Comparison of ENCODE assay signal across 16 mouse cellular contexts in the genomic region with DNA sequence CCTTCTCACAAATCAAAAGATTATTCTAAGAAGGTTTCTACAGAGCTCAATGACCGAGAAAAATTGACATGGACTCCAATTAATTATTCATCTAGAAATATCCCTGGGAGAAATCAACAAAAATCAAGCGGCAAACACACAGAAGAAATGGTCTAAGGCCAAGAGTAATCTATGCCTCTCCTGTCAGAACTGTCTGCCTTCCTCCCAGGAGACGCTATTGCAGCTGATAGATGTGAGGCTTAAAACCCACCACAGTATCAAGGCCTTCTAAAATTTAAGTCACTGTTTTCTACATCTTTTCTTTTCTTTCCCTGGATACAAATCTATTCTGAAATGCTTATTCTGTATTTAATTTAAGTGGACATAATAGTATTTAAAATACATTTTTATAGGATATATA.
"Had no signal": no experiment of that assay in that cellular context is flagged by ENCODE, and none has a peak within 500 bp of the region (broad histone marks: within the 10 kb centered on the region; RNA-seq: fewer than 3 reads in every experiment).

No protein-coding gene starts in this region.

- H3K27me3 ChIP-seq: liver, embryonic 12.5 days; neural tube, embryonic 13.5 days; neural tube, embryonic 15.5 days; stomach, embryonic 15.5 days had no signal

- ATAC-seq: liver, embryonic 12.5 days had no signal

- H3K4me2 ChIP-seq: liver, embryonic 12.5 days; lung, embryonic 14.5 days; midbrain, embryonic 11.5 days; neural tube, embryonic 13.5 days; neural tube, embryonic 15.5 days; stomach, embryonic 15.5 days had no signal

- DNase-seq: lung, adult 18-20 months; lung, embryonic 14.5 days; lung, postnatal 10 days; lung, postnatal 4 days; right cerebral cortex, postnatal 14 days; thymus, adult 2 months; thymus, postnatal 25 days; thymus, postnatal 4 days had no signal

- H3K36me3 ChIP-seq: liver, embryonic 12.5 days; neural tube, embryonic 13.5 days; neural tube, embryonic 15.5 days; stomach, embryonic 15.5 days had no signal

- H3K9me3 ChIP-seq: liver, embryonic 12.5 days; neural tube, embryonic 13.5 days; neural tube, embryonic 15.5 days; stomach, embryonic 15.5 days had no signal

- H3K4me3 ChIP-seq: liver, embryonic 12.5 days; myocyte; neural tube, embryonic 13.5 days; neural tube, embryonic 15.5 days; stomach, embryonic 15.5 days had no signal

- H3K27ac ChIP-seq: liver, embryonic 12.5 days; liver, embryonic 14.5 days; neural tube, embryonic 13.5 days; neural tube, embryonic 15.5 days; stomach, embryonic 15.5 days; stomach, postnatal 0 days had no signal

- H3K9ac ChIP-seq: liver, embryonic 12.5 days; liver, embryonic 14.5 days; lung, embryonic 14.5 days; neural tube, embryonic 13.5 days; neural tube, embryonic 15.5 days; stomach, embryonic 15.5 days had no signal

- H3K4me1 ChIP-seq: liver, embryonic 12.5 days; neural tube, embryonic 13.5 days; neural tube, embryonic 15.5 days; stomach, embryonic 15.5 days had no signal
